In the genomic region with DNA sequence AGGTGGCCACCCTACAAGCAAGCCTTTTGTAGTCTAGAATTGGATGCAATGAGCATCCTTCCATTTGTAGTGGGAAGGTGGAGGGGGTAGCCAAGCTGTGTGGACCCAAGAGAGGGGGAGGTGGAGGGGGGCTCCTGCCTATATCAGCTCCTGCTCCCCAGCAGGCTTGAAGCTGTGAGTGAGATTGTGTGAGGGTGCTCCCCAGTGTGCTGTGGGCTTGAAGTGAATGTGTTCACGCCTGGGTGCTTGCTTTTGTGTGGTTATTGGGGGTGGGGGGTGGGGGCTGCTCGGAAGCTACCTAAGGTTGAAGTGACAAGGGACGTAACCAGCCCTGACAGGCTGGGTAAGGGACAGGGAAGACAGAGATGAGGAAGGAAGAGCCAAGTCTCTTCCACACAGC, we compare ENCODE assay signal across 17 mouse cellular contexts. TPM values are rescaled to one million over a fixed set of nuclear protein-coding genes. Genes with fewer than 3 reads are reported as not detected.
A peak's percentile ranks its signal among the peaks of the same experiment; 100 is the strongest.
DNase-seq lines count a peak whose midpoint lies in the region; ATAC-seq lines count a peak whose summit lies in the region.
"Had no signal": no experiment of that assay in that cellular context is flagged by ENCODE, and none has a peak within 500 bp of the region (broad histone marks: within the 10 kb centered on the region; RNA-seq: fewer than 3 reads in every experiment).

No protein-coding gene starts in this region.

- no peak overlapping the region for H3K4me3 ChIP-seq in heart, embryonic 15.5 days

- intact Hi-C loops in heart, postnatal 36 days (cut with DNase I), result loop anchor here (2.0 kb wide), 1 partner anchor 15 kb away; no protein-coding TSS in a partner anchor

- H3K4me2 ChIP-seq in heart, embryonic 15.5 days, result no peak overlapping the region

- no peak overlapping the region for H3K9ac ChIP-seq in heart, embryonic 15.5 days

- no peak for DNase-seq in heart, postnatal 36 days
- DNase-seq in testis, postnatal 10 days (ENCODE audit: low spot score), result peak; percentile 35
- no peak for DNase-seq in testis, postnatal 14 days (ENCODE audit: low spot score)
- no peak for DNase-seq in right cerebral cortex, postnatal 14 days
- DNase-seq in frontal cortex, adult 2 months (ENCODE audit: extremely low spot score in 1 of 2, low spot score in 1 of 2), result no peak
- DNase-seq: adrenal gland, postnatal 14 days; cerebellum, adult 9-11 months; embryo, embryonic 11 days; heart, postnatal 14 days; lung, postnatal 14 days had no signal

- no peaks in the 10 kb centered on the region for H3K36me3 ChIP-seq in heart, embryonic 15.5 days

- 75% methylated on average over 3 of the region's 3 CpGs for WGBS in heart, embryonic 15.5 days

- peaks cover 18% of the 10 kb centered on the region for H3K27me3 ChIP-seq in heart, embryonic 15.5 days

- peaks cover 26% of the 10 kb centered on the region for H3K4me1 ChIP-seq in heart, embryonic 15.5 days (replicated peaks)

- 0 out of 2 replicates have a peak overlapping the region, but pooled peaks have one; percentile 30 for H3K27ac ChIP-seq in heart, embryonic 15.5 days
- H3K27ac ChIP-seq: kidney, postnatal 0 days had no signal

- ATAC-seq in heart, embryonic 15.5 days (replicated peaks; ENCODE audit: insufficient number of reproducible peaks, insufficient read depth, low FRiP score, low read depth), result no peak
- ATAC-seq in neutrophil, adult 5-6 weeks (ENCODE audit: extremely low read depth, insufficient number of reproducible peaks, low FRiP score, poor library complexity, severe bottlenecking), result peak; percentile 21; the same call in 1 of the 2 replicates
- ATAC-seq: forebrain, embryonic 14.5 days had no signal

- no peaks in the 10 kb centered on the region for H3K9me3 ChIP-seq in heart, embryonic 15.5 days (replicated peaks)

RNA-seq across cellular contexts. Expression of a gene that starts 1.9 kb away (rescaled TPM):
- polyA plus RNA-seq in heart, embryonic 15.5 days (2015; fragmentation: Nextera tagmentation; extraction: Ambion mirVana), result 0.42 and 1.0 TPM in 2 replicates
- under 1 TPM; 0.31 to 0.60 TPM for total RNA-seq in heart, postnatal 36 days (2021)
- total RNA-seq in neutrophil, adult 5-6 weeks (2017), result 301 and 321 TPM in 2 replicates
- polyA plus RNA-seq in frontal cortex, adult 2 months (2012; rRNA removed), result 0.18 and 0.19 TPM in 2 replicates
- total RNA-seq: layer of hippocampus, postnatal 14 days; left cerebral cortex, postnatal 14 days had no signal
- polyA plus RNA-seq: midbrain, embryonic 11.5 days had no signal

RNA-seq across cellular contexts. Expression of a gene that starts 35.3 kb away (rescaled TPM):
- 6.3 and 8.5 TPM in 2 replicates for polyA plus RNA-seq in heart, embryonic 15.5 days (2015; fragmentation: Nextera tagmentation; extraction: Ambion mirVana)
- total RNA-seq in heart, postnatal 36 days (2021), result 10 to 100 TPM; 41.9 to 50.8 TPM
- 9.1 and 13.5 TPM in 2 replicates for total RNA-seq in neutrophil, adult 5-6 weeks (2017)
- 28.5 and 28.6 TPM in 2 replicates for polyA plus RNA-seq in frontal cortex, adult 2 months (2012; rRNA removed)

RNA-seq across cellular contexts. Expression of a gene that starts 53.4 kb away (rescaled TPM):
- 37.0 and 40.0 TPM in 2 replicates for polyA plus RNA-seq in heart, embryonic 15.5 days (2015; fragmentation: Nextera tagmentation; extraction: Ambion mirVana)
- total RNA-seq in heart, postnatal 36 days (2021), result 10 to 100 TPM; 42.3 to 46.4 TPM
- total RNA-seq in neutrophil, adult 5-6 weeks (2017), result 31.1 and 35.4 TPM in 2 replicates
- polyA plus RNA-seq in frontal cortex, adult 2 months (2012; rRNA removed), result 33.3 and 38.7 TPM in 2 replicates

Comparison
In these comparisons a context has a peak if more than half of its experiments do, and no peak if none do; other contexts are left out.
1. RNA of a gene that starts 1.9 kb away (total RNA-seq): 301 to 321 TPM in neutrophil, adult 5-6 weeks; 0.31 to 0.60 TPM in heart, postnatal 36 days; every median in the first group is over 100 times any median in the second.